Mouse (Mus musculus) layer of hippocampus, postnatal 10 days (tissue): Measurements from ENCODE around the gene Bod1l. TPM values are rescaled to one million over a fixed set of nuclear protein-coding genes. Genes with fewer than 3 reads are reported as not detected.

ENCODE experiments used
- DNase-seq, 2 experiments: peaks; one replicate each; pipeline ENCODE4 v3.0.0; 2021; ENCODE audit warnings: low spot score in 2 of 2
- total RNA-seq, 2 experiments: library from RNA; stranded (reverse); gene quantifications; 2 replicates each; pipeline ENCODE4 v1.2.3; 2021

The Bod1l gene
- total RNA-seq, 2 experiments from 2014 or later, result 32.8 to 34.9 TPM

DNA sequence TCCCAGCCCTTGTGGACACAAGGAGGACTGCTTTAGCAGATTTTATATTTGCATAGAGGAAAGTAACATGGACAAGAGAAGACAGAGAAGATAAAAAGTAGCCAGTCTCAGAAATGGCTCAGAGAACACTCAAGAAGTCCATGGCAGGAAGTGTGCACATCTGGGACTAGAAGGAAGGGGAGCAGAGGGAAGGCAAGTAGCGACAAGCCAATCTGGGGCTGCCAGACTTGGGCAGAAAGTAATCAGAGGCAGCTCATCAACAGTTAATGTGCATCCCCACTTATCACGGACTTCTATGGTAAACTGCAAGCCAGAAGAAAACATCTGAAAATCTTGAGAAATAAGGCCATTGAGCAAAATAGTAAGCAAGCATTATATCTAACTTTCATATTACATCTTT, 39.5 kb downstream of the Bod1l start:
- no peak for DNase-seq

DNA sequence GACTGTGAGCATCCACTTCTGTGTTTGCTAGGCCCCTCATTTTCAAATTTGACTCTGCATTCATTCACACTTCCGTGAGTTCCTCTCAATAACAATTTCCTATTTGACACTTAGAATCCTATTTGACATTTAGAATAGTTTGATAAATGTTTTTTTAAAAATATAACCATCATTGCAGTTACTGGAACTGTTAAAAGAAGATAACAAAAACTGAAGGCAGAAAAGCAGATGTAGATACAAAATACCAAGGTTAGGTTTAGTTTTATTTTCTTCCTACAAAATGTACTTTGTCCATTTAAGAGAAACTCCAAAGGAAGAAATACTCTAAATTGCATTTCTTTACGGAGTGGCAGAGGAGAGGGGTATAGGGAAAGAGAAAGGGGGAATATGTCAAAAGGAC, 42.5 kb downstream of the Bod1l start:
- DNase-seq, result no peak

DNA sequence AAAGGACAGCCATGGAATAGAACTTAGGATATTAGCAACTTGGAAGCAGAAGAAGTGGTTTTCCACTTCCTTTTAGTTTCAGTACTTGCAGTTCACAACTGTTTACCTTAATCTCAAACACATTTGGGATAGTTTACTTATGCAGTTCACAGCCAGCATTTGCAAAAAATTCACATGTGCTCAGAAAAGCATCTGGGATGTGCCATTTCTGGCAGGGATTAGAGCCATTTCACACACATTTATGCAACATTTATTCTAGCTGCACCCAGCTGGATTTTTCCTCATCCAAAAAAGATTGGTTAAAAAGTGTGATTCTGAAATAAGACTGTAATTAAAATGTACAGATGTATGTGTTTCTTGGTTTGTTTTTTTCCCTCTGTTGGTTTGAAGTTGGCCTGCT, 49.7 kb downstream of the Bod1l start:
- DNase-seq, result no peak

- DNase-seq, result no peak
These were observed 53.6 kb downstream of the Bod1l start for GRCm38 (mm10) chr5:41790517-41790916.

- no peak for DNase-seq
These were observed 55.2 kb downstream of the Bod1l start for GRCm38 (mm10) chr5:41788877-41789276.

DNA sequence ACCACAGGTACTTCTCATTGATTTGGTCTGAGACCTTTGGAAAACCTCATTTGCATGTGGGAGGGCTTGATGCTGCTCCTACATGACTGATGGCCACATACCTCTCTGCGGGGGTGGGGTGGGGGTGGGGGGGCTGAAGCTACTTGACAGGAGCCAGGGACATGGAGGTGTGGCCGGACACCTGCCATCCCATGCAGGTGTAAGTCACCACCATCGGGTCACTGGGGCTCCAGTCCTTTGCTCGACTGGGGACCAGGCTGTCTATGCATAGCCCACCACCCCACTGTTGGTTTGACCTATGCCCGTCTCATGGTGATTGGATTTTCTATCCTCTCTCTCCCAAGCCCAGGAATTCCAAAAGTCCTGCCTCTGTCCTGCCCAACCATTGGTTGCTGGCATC, 62.2 kb downstream of the Bod1l start:
- no peak for DNase-seq

DNA sequence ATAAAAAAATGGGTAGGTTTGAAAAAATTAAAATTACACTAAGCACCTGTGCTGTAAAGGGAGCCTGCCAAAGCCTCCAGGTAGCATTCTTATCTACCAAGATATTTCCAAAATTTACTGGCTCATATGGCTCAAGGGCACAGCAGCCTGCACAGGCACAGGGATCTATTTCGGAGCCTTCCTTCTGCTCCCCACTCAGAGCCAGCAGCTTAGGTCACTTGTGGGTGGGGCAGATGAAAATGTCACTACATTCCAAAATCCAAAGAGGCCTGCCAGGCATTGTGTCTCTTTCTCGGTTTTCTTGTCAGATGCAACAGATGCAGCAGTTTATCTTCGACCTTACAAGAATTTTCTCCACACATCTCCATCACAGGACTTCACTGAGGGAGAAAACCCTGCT, 64.1 kb downstream of the Bod1l start:
- DNase-seq, result no peak

DNA sequence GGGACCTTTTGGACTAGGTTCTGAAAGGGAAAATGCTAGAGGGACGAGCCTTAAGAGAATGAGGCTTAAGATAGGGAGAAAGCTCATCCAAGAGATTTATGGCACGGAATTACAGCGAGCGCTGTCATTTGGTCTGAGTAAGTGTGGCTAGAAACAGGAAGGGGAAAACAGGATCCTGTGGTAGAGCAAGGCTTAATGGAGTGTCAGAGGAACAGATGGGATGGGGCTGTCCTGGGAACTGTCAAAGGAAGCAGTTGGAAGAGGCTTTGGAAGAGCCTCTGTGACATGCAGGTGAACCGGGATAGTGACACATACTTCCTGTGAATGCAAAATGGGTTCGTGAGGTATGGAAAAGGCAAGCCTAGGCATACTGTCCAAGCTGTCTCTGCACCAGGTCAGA, 68.4 kb downstream of the Bod1l start:
- DNase-seq, result no peak

DNA sequence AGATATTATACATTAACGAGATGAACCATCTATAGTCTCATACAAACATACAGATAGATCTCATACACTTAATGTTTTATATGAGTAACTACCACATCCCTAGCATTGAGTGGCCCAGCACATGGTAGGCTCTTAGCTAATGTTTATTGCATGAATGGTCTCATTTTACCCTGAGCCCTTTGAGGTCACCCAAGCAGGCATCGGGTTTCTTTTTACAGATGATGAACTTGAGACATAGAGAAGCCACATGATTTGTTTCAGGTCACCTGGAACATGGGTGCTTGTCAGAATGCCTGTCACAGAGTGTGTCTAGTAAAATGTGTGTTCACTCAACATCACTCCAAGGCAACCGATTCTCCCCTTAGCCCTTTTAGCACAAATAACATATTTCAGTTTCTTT, 68.8 kb downstream of the Bod1l start:
- no peak for DNase-seq

- DNase-seq, result peak; percentile 90 to 92
These were observed 75.6 kb downstream of the Bod1l start for GRCm38 (mm10) chr5:41768382-41769040.

- DNase-seq, result peak in 1 of 2 experiments; percentile 41
These were observed 76.6 kb downstream of the Bod1l start for GRCm38 (mm10) chr5:41767296-41768200.

- DNase-seq, result no peak
These were observed 77.6 kb downstream of the Bod1l start for GRCm38 (mm10) chr5:41766406-41767010.

GRCm38 (mm10) chr5:41765626-41766405, 78.3 kb downstream of the Bod1l start:
- peak in 1 of 2 experiments; percentile 29 for DNase-seq

DNA sequence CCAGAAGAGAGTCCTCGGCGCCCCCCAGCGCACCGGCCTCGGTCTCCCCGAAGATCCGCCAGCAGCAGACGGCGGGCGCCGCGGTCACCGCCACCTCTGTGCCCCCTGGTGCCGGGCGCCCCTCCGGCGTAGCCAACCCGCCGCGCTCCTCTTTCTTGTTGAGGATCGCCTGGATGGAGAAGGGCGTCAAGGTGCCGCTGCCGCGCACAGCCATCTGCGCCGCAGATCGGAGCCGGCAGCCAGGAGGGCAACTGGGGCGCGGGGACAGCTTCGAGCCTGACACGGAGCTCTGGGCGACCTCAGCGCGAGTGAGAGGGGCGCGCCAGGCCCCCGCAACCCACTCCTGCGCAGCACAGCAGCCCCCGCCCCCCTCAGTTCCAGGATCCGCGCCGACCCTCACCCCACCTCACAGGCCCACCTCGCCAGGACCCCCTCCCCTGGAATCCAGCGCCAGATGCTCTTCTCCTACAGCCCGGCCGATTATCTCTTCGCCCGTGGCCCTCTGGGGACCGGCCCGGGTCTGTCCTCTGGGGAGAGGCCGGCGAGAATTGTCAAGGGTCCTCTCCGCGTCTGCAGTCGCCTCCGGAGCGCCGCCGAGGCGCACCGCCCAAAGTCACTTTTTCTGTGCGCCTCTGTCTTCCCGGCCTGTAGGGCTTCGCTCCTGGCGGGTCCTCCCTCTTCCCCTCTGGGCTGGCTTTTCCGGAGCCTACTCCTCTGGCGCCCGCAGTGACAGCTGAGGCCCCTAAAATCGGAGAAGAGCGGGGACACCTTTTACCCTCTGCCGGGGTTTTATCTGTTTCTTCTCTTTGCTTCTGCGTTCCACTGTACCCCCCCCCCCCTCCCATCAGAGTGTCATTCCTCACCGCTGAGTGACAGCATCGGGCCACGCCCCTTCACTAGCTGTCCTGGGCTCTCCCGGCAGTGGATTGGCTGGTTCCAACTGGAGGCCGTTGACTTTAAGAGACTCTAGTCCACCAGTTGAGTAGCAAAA, 80.1 kb downstream of the Bod1l start, which contains the start of gene Nkx3-2:
Nkx3-2 (minus strand) TSS at position 771 of the 991 bp plus-strand sequence.
- DNase-seq, result no peak

DNA sequence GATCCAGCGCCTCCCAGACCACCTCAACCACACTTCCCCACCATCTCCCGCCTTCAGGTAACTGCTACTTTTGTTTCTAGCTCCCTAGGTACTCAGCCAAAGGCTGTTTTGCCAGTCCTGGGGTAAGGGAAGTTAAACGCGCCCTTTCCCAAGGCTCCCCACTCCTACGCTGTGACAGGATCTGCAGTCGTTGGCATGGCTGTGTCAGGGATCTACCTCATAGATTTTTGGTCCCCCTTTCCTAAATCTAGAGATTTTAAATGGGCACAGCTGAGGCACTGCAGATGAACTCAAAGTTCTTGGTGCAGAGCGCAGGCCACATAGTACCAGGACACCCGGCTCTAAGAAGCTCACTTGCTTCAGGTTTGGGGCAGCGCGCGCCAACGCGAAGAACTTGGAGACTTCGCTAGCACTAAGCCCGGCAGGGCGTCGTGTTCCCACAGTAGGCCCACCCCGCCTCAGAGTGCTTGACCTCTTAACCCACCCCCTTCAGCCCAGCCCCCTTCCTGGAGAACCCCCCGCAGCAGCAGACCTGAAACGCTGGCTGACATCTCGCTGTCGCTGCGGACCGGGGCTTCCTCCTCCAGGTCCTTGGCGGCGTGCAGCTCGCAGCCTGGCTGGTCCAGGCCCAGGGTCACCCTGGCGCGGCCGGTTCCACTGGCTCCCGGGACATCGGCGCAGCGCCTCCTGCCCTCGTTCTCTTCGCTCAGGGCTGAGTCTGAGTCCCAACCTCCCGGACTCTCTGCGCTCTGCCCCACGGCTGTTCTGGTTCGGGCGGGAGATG, 81.0 kb downstream of the Bod1l start:
- peak in 1 of 2 experiments; percentile 18 for DNase-seq

GRCm38 (mm10) chr5:41762141-41762946, 81.8 kb downstream of the Bod1l start:
- DNase-seq, result peak in 1 of 2 experiments; percentile 15

GRCm38 (mm10) chr5:41761509-41762140, 82.5 kb downstream of the Bod1l start:
- DNase-seq, result no peak
